Mouse (Mus musculus): Measurements from ENCODE around the gene Gm29582. TPM values are rescaled to one million over a fixed set of nuclear protein-coding genes. Genes with fewer than 3 reads are reported as not detected.
"Not testable (repeated sequence)": the region's sequence is repeated elsewhere in the genome, so short reads cannot be mapped to it uniquely, and the experiment has no call there.

Gm29582 gene
- not detected in 2 replicates for polyA plus RNA-seq (2015; fragmentation: Nextera tagmentation; extraction: Ambion mirVana)

DNA sequence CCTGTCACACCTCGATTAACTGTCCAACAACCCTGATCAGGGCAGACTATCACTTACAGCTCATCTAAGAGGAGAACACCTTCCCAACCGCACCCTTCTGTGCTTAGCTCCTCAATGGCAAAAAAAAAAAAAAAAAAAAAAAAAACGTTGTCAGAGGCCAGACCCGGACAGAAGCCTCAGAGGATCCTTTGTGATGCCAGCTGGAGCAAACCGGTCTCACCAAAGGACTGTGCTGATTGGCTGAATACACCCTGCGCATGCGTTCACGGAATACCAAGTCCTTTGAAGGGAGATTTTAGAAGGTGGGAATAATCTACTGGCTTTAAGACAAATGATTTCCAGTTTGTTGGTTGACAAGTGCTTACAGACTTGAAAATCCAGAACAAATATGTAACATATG is at the start of gene Gm29582:
TSS of gene Gm29582 (minus strand) at position 101 of the 400 bp plus-strand sequence.
- not testable (repeated sequence) for H3K4me1 ChIP-seq (replicated peaks); H3K4me2 ChIP-seq; ATAC-seq (ENCODE audit: low FRiP score, low read depth); H3K27me3 ChIP-seq; H3K9ac ChIP-seq; H3K4me3 ChIP-seq; H3K36me3 ChIP-seq; H3K9me3 ChIP-seq; H3K27ac ChIP-seq (replicated peaks)
- WGBS, result no CpG with 5 or more reads among the region's 8 CpGs
